Mouse (Mus musculus): Measurements from ENCODE around the gene Chrnb4.

DNA sequence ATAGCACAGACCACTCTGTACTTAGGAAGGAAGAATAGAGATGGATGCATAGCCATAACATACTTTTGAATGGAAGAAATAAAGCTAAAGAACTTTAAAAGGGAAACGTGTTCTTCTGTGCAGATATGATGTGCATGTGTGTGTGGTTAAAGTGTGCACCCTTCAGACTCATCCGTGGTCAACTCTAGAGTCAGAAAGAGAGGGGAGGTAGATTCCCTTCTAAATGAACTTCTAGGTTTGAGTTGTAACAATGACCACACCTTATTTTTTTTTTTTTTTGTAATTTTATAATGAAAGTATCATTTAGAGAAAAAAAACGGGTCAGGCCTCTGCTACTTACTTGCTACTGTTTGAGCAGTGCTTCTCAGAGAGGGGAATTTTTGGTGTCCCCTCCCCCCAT lies 58.2 kb downstream of the Chrnb4 start:
- no peak for TF ChIP-seq CTCF (IDR thresholded peaks at IDR 0.05; ENCODE audit: extremely low read depth, insufficient read length, insufficient replicate concordance, low read depth, low read length)
- TF ChIP-seq POLR2A (IDR thresholded peaks at IDR 0.05; ENCODE audit: low read depth, low read length), result no peak
